Mouse (Mus musculus): ENCODE results near the gene Fam222a. TPM values are rescaled to one million over a fixed set of nuclear protein-coding genes. Genes with fewer than 3 reads are reported as not detected.

Gene Fam222a
- polyA plus RNA-seq, 1 experiment from 2014 or later, result 4.5 TPM

DNA sequence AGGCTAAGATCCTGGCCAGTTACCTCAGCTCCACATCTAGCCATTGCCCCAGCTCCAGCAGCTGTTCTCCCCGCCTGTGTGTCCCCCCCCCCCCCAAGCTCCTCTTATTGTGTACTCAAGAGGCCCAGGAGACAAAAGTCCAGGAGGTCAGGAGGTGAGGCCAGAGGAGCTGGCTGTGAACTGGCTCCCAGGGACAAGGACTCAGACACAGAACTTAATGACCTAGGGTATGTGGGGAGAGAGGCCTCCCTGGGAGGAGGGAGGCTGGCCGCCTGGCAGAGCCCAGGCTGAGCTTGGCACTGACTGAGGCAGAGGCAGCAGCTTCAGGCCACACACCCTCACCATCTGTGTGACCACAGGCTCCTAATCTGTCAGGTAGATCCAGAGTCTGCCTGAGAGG, 5.2 kb downstream of the Fam222a start:
- H3K27ac ChIP-seq (ENCODE audit: low read depth, low read length), result no peak overlapping the region; the same call in 1 of the 2 replicates
- 25% methylated on average over 2 of the region's 2 CpGs for WGBS
- H3K4me2 ChIP-seq (ENCODE audit: low read length), result peak overlapping the region; percentile 22
- DNase-seq (ENCODE audit: low spot score) (no peak), ATAC-seq (no peak)
- H3K36me3 ChIP-seq (ENCODE audit: control insufficient read depth, insufficient read depth, low read length), result no peaks in the 10 kb centered on the region
- no peak overlapping the region for H3K9ac ChIP-seq (ENCODE audit: low read length)
- no peak overlapping the region for H3K4me3 ChIP-seq (ENCODE audit: low read depth, low read length)
- peaks cover 12% of the 10 kb centered on the region for H3K27me3 ChIP-seq (replicated peaks; ENCODE audit: control insufficient read depth, insufficient read depth, low read length)
- no peaks in the 10 kb centered on the region for H3K9me3 ChIP-seq (replicated peaks; ENCODE audit: control insufficient read depth, low read length)
- peaks cover 70% of the 10 kb centered on the region for H3K4me1 ChIP-seq (ENCODE audit: control insufficient read depth, insufficient read depth, low read length)

- Histone ChIP-seq H3K9ac (ENCODE audit: low read length) (no peak overlapping the region), H3K9me3 (replicated peaks; ENCODE audit: control insufficient read depth, low read length) (no peaks in the 10 kb centered on the region), H3K4me2 (ENCODE audit: low read length) (peak overlapping the region; percentile 26; the same call in 1 of the 2 replicates), H3K36me3 (ENCODE audit: control insufficient read depth, insufficient read depth, low read length) (no peaks in the 10 kb centered on the region), H3K27me3 (replicated peaks; ENCODE audit: control insufficient read depth, insufficient read depth, low read length) (peaks cover 13% of the 10 kb centered on the region), H3K4me1 (ENCODE audit: control insufficient read depth, insufficient read depth, low read length) (peaks cover 66% of the 10 kb centered on the region), H3K4me3 (ENCODE audit: low read depth, low read length) (no peak overlapping the region), H3K27ac (ENCODE audit: low read depth, low read length) (no peak overlapping the region)
- DNase-seq (ENCODE audit: low spot score) (no peak), ATAC-seq (no peak)
- 59% methylated on average over 12 of the region's 12 CpGs for WGBS
These were observed 6.3 kb downstream of the Fam222a start for GRCm38 (mm10) chr5:114573920-114574628.

DNA sequence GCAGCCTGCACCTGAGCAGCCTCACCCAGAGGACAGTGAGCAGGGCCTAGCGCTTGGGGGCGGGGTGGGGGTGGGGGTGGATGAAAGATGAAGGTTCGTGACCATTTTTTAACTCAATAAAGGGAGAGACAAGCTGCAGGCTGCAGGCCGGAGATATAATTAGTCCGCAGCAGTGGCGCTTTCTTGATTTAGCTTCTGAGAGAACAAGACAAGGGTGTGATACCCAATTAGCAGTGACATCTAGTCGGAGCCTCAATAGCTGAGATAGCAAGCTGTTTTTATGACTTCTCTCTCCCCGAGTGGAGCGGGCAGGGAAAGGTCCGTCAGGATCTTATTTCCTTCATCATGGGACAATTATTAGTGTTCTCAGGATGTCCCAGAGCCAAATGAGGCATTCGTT, 7.2 kb downstream of the Fam222a start:
- Histone ChIP-seq H3K9ac (ENCODE audit: low read length) (peak overlapping the region; percentile 14; the same call in 1 of the 2 replicates), H3K27me3 (replicated peaks; ENCODE audit: control insufficient read depth, insufficient read depth, low read length) (peaks cover 19% of the 10 kb centered on the region; the same call in 1 of the 2 replicates), H3K36me3 (ENCODE audit: control insufficient read depth, insufficient read depth, low read length) (no peaks in the 10 kb centered on the region), H3K4me3 (ENCODE audit: low read depth, low read length) (0 out of 2 replicates have a peak overlapping the region, but pooled peaks have one; percentile 2), H3K4me1 (ENCODE audit: control insufficient read depth, insufficient read depth, low read length) (peaks cover 65% of the 10 kb centered on the region), H3K9me3 (replicated peaks; ENCODE audit: control insufficient read depth, low read length) (no peaks in the 10 kb centered on the region), H3K27ac (ENCODE audit: low read depth, low read length) (peak overlapping the region; percentile 53; the same call in 1 of the 2 replicates), H3K4me2 (ENCODE audit: low read length) (peak overlapping the region; percentile 26)
- WGBS, result 13% methylated on average over 11 of the region's 11 CpGs
- ATAC-seq (no peak), DNase-seq (ENCODE audit: low spot score) (no peak)

DNA sequence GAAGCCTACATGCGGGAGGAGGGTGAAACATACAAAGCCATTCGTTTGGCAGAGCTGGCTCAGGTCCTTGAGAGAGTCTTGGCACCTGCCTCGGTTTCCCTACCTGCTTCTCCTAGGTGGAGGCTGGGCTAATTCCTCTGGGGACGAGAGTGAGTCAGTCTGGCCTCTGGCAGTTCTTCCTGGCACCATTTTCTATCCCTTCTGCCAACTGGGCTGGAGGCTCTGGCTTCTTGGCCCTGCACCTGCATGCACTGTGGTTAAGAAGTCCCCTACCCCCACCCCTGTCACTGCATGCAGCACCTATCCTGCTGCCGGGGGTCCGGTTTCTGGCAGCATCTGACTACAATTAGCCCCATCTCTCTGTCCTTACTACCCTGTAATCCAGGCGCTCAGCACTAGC, 7.7 kb downstream of the Fam222a start:
- Histone ChIP-seq H3K4me3 (ENCODE audit: low read depth, low read length) (no peak overlapping the region), H3K4me2 (ENCODE audit: low read length) (peak overlapping the region; percentile 26; the same call in 1 of the 2 replicates), H3K4me1 (ENCODE audit: control insufficient read depth, insufficient read depth, low read length) (peaks cover 62% of the 10 kb centered on the region), H3K36me3 (ENCODE audit: control insufficient read depth, insufficient read depth, low read length) (no peaks in the 10 kb centered on the region), H3K9ac (ENCODE audit: low read length) (peak overlapping the region; percentile 14; the same call in 1 of the 2 replicates), H3K9me3 (replicated peaks; ENCODE audit: control insufficient read depth, low read length) (no peaks in the 10 kb centered on the region), H3K27ac (ENCODE audit: low read depth, low read length) (0 out of 2 replicates have a peak overlapping the region, but pooled peaks have one; percentile 53), H3K27me3 (replicated peaks; ENCODE audit: control insufficient read depth, insufficient read depth, low read length) (peaks cover 19% of the 10 kb centered on the region; the same call in 1 of the 2 replicates)
- WGBS, result 65% methylated on average over 7 of the region's 7 CpGs
- DNase-seq (ENCODE audit: low spot score), result no peak
- no peak for ATAC-seq

DNA sequence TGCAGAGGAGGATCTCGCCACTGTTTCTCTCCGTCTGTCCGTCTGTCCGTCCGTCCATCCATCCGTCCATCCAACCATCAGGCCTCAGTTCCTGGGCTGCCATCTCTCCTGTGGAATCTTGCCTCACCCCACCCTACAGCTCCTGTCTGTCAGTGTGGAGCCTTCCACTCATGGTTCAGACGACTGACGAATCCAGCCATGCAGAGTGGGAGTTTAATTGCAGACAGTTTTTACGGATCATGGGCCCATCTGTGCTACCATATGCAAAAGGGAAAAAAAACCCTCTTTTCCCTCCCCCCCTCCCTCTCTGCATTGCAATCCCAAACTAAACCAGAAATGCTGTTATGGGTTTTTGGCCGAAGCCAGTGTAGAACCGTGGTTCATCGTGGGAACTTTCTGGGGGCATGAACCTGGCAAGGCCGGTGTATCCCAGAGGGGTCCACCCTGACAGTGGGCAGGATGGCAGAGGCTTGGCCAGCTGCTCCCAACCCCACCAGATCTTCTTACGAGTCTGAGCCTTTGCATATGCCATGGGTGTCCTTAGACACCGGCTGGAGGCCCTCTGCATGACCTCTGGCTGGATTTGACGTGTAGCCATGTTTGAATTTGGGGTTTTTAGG, 8.3 kb downstream of the Fam222a start:
- Histone ChIP-seq H3K4me3 (ENCODE audit: low read depth, low read length) (no peak overlapping the region), H3K27ac (ENCODE audit: low read depth, low read length) (no peak overlapping the region), H3K4me1 (ENCODE audit: control insufficient read depth, insufficient read depth, low read length) (peaks cover 61% of the 10 kb centered on the region), H3K36me3 (ENCODE audit: control insufficient read depth, insufficient read depth, low read length) (no peaks in the 10 kb centered on the region), H3K9me3 (replicated peaks; ENCODE audit: control insufficient read depth, low read length) (no peaks in the 10 kb centered on the region), H3K9ac (ENCODE audit: low read length) (no peak overlapping the region), H3K27me3 (replicated peaks; ENCODE audit: control insufficient read depth, insufficient read depth, low read length) (peaks cover 19% of the 10 kb centered on the region; the same call in 1 of the 2 replicates), H3K4me2 (ENCODE audit: low read length) (peak overlapping the region; percentile 26; the same call in 1 of the 2 replicates)
- DNase-seq (ENCODE audit: low spot score) (peak; percentile 78), ATAC-seq (no peak; the same call in 1 of the 2 replicates)
- WGBS, result 80% methylated on average over 16 of the region's 16 CpGs

GRCm38 (mm10) chr5:114578361-114578760, 10.5 kb downstream of the Fam222a start:
- ATAC-seq, result peak; percentile 27; the same call in 1 of the 2 replicates
- WGBS, result 12% methylated on average over 20 of the region's 20 CpGs
- Histone ChIP-seq H3K4me1 (ENCODE audit: control insufficient read depth, insufficient read depth, low read length) (peaks cover 47% of the 10 kb centered on the region), H3K27ac (ENCODE audit: low read depth, low read length) (peak overlapping the region; percentile 21; the same call in 1 of the 2 replicates), H3K4me3 (ENCODE audit: low read depth, low read length) (no peak overlapping the region), H3K4me2 (ENCODE audit: low read length) (no peak overlapping the region), H3K9ac (ENCODE audit: low read length) (no peak overlapping the region), H3K36me3 (ENCODE audit: control insufficient read depth, insufficient read depth, low read length) (no peaks in the 10 kb centered on the region), H3K27me3 (replicated peaks; ENCODE audit: control insufficient read depth, insufficient read depth, low read length) (peaks cover 19% of the 10 kb centered on the region; the same call in 1 of the 2 replicates), H3K9me3 (replicated peaks; ENCODE audit: control insufficient read depth, low read length) (no peaks in the 10 kb centered on the region)
- DNase-seq (ENCODE audit: low spot score), result peak; percentile 82

DNA sequence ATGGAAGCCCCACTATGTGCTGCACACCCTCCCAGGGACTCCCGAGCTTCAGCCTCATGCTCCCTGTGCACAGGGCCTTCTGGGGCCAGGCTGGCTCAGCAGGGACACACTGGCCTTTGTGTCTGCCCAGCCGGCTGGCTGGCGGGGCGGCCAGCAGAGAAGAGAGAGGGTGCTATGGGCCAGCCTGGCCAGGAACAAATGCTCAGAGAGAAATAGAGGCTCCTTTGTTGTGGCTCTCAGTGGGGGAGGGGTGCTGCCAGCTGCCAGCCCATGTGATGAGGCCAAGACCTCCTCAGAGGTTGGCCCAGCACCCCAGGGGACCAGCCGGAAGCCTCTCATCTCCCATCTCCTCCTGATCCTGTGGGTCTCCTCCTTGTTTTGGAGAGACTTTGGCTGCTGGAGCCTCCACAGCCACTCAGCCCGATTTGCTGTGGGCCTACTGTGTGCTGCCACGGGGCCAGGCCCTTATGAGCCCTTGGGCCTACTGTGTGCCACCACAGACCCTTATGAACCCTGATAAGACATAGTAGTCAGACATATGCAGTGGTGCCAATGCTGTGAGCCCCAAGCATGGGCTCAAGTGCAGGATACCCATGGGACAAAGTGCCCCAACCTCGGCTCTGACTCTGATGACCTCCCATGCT, 12.0 kb downstream of the Fam222a start:
- Histone ChIP-seq H3K27me3 (replicated peaks; ENCODE audit: control insufficient read depth, insufficient read depth, low read length) (peaks cover 18% of the 10 kb centered on the region), H3K36me3 (ENCODE audit: control insufficient read depth, insufficient read depth, low read length) (no peaks in the 10 kb centered on the region), H3K9me3 (replicated peaks; ENCODE audit: control insufficient read depth, low read length) (no peaks in the 10 kb centered on the region), H3K9ac (ENCODE audit: low read length) (no peak overlapping the region), H3K4me2 (ENCODE audit: low read length) (no peak overlapping the region), H3K4me3 (ENCODE audit: low read depth, low read length) (no peak overlapping the region), H3K4me1 (ENCODE audit: control insufficient read depth, insufficient read depth, low read length) (peaks cover 39% of the 10 kb centered on the region), H3K27ac (ENCODE audit: low read depth, low read length) (no peak overlapping the region)
- no peak for ATAC-seq
- WGBS, result 61% methylated on average over 8 of the region's 8 CpGs
- no peak for DNase-seq (ENCODE audit: low spot score)

- 33% methylated on average over 12 of the region's 12 CpGs for WGBS
- DNase-seq (ENCODE audit: low spot score), result peak; percentile 82
- H3K9ac ChIP-seq (ENCODE audit: low read length), result no peak overlapping the region
These were observed 13.7 kb downstream of the Fam222a start for GRCm38 (mm10) chr5:114581486-114581885.

More at GRCm38 (mm10) chr5:114581486-114581885, 13.7 kb downstream of the Fam222a start:
- H3K27me3 ChIP-seq (replicated peaks; ENCODE audit: control insufficient read depth, insufficient read depth, low read length), result peaks cover 20% of the 10 kb centered on the region
- no peak overlapping the region for H3K27ac ChIP-seq (ENCODE audit: low read depth, low read length)
- peak; percentile 38; the same call in 1 of the 2 replicates for ATAC-seq
- H3K9me3 ChIP-seq (replicated peaks; ENCODE audit: control insufficient read depth, low read length), result no peaks in the 10 kb centered on the region
- 0 out of 2 replicates have a peak overlapping the region, but pooled peaks have one; percentile 7 for H3K4me2 ChIP-seq (ENCODE audit: low read length)
- H3K4me3 ChIP-seq (ENCODE audit: low read depth, low read length), result no peak overlapping the region
- no peaks in the 10 kb centered on the region for H3K36me3 ChIP-seq (ENCODE audit: control insufficient read depth, insufficient read depth, low read length)
- peaks cover 29% of the 10 kb centered on the region for H3K4me1 ChIP-seq (ENCODE audit: control insufficient read depth, insufficient read depth, low read length)

Data from forebrain, embryonic 14.5 days (tissue).